Mouse (Mus musculus): ENCODE measurements at regions not wholly inside any gene's neighbourhood (a gene's known extent, or its start where the extent isn't known, plus 50 kb on each side); places are given as distances from the start of the nearest gene placed in this dataset.

DNA sequence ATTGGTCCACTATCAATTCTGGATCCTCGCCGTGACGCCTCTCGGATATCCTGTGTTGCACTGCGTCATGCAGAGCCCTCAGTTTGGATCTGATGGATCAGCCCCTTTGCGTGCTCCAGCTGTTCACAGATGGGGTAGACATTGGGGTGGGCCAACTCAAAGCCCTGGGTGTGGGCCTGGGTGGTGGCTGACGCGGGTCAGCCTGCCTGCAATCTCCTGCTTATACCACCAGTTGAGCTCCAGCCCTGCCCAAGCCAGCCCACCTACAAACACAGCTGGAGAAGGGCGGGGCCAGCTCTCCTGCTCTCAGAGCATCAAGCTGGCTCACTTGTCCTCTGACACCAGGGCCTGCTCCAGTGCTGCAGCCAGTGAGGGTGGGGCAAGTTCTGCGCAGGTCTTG is 73.1 kb downstream of the Rps15a start:
- no peak for DNase-seq (ENCODE audit: low spot score in 2 of 2)

GRCm38 (mm10) chr7:118039862-118040261 is 76.1 kb downstream of the Rps15a start:
- DNase-seq (ENCODE audit: low spot score in 2 of 2), result no peak

- no peak for DNase-seq (ENCODE audit: low spot score in 2 of 2)
Observed at GRCm38 (mm10) chr7:118037062-118037461, 78.9 kb downstream of the Rps15a start.

GRCm38 (mm10) chr7:118026106-118026526 is 89.9 kb downstream of the Rps15a start:
- no peak for DNase-seq (ENCODE audit: low spot score in 2 of 2)

GRCm38 (mm10) chr7:118004620-118005019 is 111.4 kb downstream of the Rps15a start:
- DNase-seq (ENCODE audit: low spot score in 2 of 2), result no peak

- DNase-seq (ENCODE audit: low spot score in 2 of 2), result no peak
Observed at GRCm38 (mm10) chr7:118001881-118002280, 114.1 kb downstream of the Rps15a start.

DNA sequence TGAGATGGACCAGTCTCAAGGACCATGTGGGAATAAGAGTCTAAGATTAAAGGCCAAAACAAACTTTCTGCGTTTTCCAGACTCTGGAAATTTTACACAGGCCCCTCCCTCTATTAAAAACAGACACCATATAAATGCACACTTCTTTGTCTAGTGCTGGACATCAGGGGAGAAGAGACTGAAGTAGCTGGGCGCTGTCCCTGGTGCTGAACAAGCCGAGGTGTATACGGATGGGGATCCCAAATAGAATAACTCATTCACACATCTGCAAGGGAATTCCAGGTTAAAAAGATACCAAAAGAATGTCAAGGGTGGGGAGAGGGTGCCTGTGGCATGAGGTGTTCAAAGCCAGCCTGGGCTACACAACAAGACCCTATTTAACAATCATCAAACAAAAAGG is 114.9 kb downstream of the Rps15a start:
- DNase-seq (ENCODE audit: low spot score in 2 of 2), result peak; percentile 13 to 15

DNA sequence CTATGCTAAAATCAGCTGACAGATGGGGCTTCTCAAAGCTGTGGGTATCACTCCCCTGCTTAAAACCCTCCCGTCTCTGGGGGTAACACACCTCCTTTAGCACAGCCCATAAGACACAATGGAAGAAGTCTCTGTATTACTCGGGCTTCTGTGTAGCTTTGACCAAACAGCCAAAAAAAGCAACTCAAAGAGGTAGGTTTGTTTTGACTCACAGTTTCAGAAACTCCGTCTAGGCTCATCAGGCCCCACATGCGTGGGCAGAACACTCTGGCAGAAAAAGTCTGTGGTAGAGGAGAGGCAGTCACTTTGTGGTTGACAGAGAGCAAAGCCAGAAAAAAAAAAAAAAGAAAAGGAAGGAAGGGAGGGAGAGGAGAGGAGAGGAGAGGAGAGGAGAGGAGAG is 133.8 kb downstream of the Rps15a start:
- DNase-seq (ENCODE audit: low spot score in 2 of 2), result no peak

GRCm38 (mm10) chr7:117971176-117971575 is 144.8 kb downstream of the Rps15a start:
- DNase-seq (ENCODE audit: low spot score in 2 of 2), result no peak

GRCm38 (mm10) chr7:117943435-117943834 is 172.6 kb downstream of the Rps15a start:
- no peak for DNase-seq (ENCODE audit: low spot score in 2 of 2)

GRCm38 (mm10) chr7:117939618-117940017 is 176.4 kb downstream of the Rps15a start:
- no peak for DNase-seq (ENCODE audit: low spot score in 2 of 2)

DNA sequence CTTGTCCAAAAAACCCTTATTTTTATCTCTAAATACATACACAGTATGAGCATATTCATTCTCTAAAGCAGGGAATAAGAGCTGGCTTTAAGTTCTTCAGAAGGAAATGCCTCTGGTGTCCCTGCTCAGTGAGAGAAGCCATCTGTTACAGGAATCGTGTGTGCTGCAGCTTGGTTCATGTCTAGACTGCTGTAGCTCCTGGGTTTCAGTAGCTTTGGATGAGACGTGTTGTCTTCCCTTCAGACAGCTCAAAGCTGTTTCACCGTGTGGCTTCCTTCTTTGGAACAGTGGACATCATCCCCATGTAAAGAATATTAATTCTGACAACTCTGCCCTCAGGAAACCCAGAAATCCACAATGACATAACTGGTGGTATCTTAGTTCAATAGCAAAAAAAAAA is 181.1 kb downstream of the Rps15a start:
- DNase-seq (ENCODE audit: low spot score in 2 of 2), result no peak

DNA sequence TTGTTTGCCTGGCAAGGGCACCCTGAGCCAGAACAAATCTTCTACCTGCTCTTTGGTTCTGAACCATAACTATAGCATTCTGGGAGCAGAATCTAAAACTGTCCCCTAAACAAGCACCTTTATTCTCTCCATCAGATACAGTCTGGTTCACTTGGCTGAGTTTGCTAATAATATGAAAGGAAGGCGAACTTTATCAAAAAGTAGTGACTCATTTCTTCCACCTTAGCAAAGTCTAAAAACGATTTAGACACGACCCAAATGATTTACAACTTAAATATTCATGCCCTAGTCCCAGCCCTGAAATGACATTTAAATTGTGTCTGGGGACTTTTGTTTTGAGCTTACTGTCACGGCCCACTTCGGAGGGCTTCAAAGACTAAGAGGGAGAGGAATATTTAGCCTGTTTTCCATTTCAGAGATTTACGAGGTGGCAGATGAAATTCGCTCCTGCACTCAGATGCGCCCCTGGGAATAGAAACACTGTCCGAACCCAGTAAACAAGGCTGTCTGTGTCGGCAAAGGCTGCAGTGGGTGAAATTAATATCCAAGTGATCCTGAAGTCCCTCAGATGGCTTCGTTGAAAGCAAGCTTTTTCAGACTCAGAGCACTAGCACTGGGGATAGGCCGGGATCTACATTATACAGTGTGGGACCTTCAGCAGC is 184.6 kb downstream of the Rps15a start:
- DNase-seq (ENCODE audit: low spot score in 2 of 2), result no peak

GRCm38 (mm10) chr7:117930392-117930791 is 185.6 kb downstream of the Rps15a start:
- DNase-seq (ENCODE audit: low spot score in 2 of 2), result no peak

DNA sequence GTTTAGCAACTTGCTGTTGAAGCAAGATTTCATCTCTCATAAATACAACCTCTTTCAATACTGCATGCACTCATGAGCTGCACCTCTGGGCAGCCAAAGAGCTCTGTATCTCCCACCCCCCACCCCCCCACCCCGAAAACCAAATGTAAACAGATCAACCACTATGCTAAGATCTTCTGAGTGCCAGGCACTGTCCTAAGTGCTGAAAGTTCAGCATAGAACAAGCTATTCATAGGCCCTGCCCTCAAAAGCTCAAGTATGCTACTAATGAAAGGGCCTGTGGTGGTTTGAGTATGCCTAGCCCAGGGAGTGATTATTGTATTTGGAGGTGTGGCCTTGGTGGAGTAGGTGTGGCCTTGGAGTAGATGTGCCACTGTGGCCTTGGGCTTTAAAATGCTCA is 189.6 kb downstream of the Rps15a start:
- no peak for DNase-seq (ENCODE audit: low spot score in 2 of 2)

DNA sequence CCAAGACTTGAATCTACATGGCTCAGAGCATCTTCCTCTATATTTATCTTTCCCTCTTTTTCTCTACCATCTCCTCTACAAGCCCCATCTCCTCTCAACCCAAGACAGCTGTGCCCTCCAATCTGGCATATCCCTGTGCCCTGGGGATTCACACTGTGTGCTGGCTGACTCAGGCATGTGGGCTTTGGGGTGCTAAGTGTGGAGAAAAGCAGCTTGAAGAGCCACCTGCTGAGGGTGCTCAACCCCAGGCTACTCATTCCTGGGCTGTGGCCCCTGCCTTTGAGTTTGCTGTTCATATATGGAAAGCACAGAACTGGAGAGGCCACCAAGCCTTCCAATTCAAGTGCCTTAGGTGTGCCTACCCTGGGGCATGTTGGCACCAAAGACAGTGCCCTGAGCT is 193.7 kb downstream of the Rps15a start:
- DNase-seq (ENCODE audit: low spot score in 2 of 2), result no peak

- no peak for DNase-seq (ENCODE audit: low spot score in 2 of 2)
Observed at GRCm38 (mm10) chr7:117918206-117918995, 197.6 kb downstream of the Rps15a start.

- no peak for DNase-seq (ENCODE audit: low spot score in 2 of 2)
Observed at GRCm38 (mm10) chr7:117916915-117917314, 199.1 kb downstream of the Rps15a start.

- no peak for DNase-seq (ENCODE audit: low spot score in 2 of 2)
Observed at GRCm38 (mm10) chr7:117912453-117912852, 203.5 kb downstream of the Rps15a start.

DNA sequence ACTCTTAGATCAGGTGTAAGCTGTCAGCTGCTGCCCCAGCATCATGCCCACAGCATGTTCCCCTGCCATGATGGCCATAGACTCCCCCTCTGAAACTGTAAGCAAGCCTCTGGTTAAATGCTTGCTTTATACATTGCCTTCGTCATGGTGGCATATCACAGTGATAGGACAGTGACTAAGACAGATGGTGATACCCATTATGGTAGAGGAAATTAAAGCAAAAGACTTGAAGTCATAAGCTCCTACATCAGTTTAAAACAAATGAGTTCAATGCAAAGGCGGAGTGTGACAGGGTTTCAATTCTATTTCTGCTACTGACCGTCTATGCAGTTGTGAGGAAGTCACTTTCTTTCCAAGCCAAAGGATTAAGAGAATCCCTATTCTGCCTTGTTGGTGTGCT is 204.9 kb downstream of the Rps15a start:
- no peak for DNase-seq (ENCODE audit: low spot score in 2 of 2)

- DNase-seq (ENCODE audit: low spot score in 2 of 2), result no peak
Observed at GRCm38 (mm10) chr7:117896528-117896927, 219.5 kb downstream of the Rps15a start.

DNA sequence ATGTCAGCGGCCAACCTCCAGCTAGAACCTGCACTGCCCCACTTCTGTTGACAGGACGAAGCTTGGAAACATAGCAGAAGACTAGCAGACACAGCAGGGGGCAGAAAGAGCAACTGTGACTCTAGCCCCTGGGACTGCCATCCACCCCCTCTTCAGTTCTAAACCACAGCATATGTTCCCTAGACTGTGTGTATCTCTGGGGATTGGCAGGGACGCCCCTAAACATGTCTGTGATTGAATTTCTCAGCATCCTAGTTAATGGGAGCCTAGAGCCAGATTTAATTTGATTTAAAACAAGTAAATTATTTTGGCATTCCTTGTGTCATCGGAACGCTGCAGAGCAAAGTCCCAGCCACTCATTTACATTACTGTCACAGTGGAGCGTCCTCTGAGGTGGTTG is 228.7 kb downstream of the Rps15a start:
- DNase-seq (ENCODE audit: low spot score in 2 of 2), result no peak

GRCm38 (mm10) chr7:117882803-117883202 is 233.2 kb downstream of the Rps15a start:
- DNase-seq (ENCODE audit: low spot score in 2 of 2), result peak; percentile 27 to 37

All from adrenal gland, postnatal 4 days (tissue).